Mouse (Mus musculus): ENCODE data around the gene Il4i1.

GRCm38 (mm10) chr7:44768129-44768528 is 48.1 kb upstream of the Il4i1 start:
- no peak for TF ChIP-seq CTCF (IDR thresholded peaks at IDR 0.05; ENCODE audit: low read depth)
- no peak for TF ChIP-seq EP300 (IDR thresholded peaks at IDR 0.05; ENCODE audit: low read depth)
